26 mouse cellular contexts compared by ENCODE assay signal in the genomic region with DNA sequence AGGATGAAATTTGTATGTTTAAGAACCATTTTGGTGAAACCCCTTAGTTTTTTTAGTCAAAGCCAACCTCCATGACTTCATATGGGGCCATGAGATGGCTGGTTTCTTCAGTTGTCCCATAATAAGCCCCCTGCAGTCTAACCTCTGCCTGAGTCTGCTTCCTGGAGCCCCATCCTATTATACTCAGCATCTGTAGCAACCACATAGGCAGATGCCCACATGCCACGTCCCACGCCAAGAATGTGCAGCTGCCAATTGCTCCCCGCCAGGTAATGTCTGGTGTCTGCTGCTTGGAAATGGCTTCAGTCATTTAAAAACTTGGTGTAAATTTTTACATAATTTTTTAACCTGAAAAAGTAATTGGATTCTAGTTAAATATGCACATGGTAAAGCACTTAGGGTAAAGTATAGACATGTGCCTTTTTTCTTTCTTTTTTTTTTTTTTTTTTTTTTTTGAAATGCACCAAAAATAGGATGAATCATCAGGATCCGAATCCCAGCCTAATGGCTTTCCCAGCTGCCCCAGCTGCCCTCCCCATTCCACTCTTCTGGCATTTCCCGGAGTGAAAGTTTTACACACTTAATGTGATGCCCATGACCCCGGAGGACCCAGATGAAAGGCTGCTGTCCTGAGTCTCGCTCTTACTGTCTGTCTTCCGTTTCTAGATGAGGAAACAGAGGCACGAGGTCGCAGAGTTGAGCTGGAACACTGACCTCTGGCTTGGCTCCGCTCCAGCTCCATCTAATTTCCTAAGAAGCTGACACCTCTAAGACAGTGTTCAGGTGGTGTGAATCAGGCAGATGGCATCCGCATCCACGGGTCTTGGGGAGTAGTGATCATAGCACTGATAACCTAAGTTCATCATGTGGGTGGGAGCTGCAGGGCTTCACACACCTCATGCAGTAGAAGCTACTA.
DNase-seq lines count a peak whose midpoint lies in the region; ATAC-seq and TF ChIP-seq lines count a peak whose summit lies in the region.
"Had no signal": no experiment of that assay in that cellular context is flagged by ENCODE, and none has a peak within 500 bp of the region (broad histone marks: within the 10 kb centered on the region; RNA-seq: fewer than 3 reads in every experiment).

No protein-coding gene starts in this region.

- ATAC-seq in neural tube, embryonic 15.5 days (ENCODE audit: low FRiP score), result no peak
- no peak for ATAC-seq in neural tube, embryonic 11.5 days (ENCODE audit: insufficient read depth, low FRiP score, low TSS enrichment)
- ATAC-seq: intestine, postnatal 0 days; liver, embryonic 12.5 days had no signal

- H3K9me3 ChIP-seq in neural tube, embryonic 15.5 days (replicated peaks), result no peaks in the 10 kb centered on the region
- H3K9me3 ChIP-seq in neural tube, embryonic 11.5 days (ENCODE audit: control insufficient read depth, low read length), result no peaks in the 10 kb centered on the region
- H3K9me3 ChIP-seq: embryonic facial prominence, embryonic 13.5 days; forebrain, embryonic 12.5 days; heart, embryonic 13.5 days; limb, embryonic 12.5 days; liver, embryonic 12.5 days had no signal

- H3K4me2 ChIP-seq in neural tube, embryonic 15.5 days, result no peak overlapping the region
- H3K4me2 ChIP-seq in neural tube, embryonic 11.5 days (ENCODE audit: low read depth), result no peak overlapping the region
- H3K4me2 ChIP-seq: embryonic facial prominence, embryonic 13.5 days; forebrain, embryonic 12.5 days; heart, embryonic 13.5 days; limb, embryonic 12.5 days; liver, embryonic 12.5 days; midbrain, embryonic 11.5 days had no signal

- DNase-seq in embryo, embryonic 10 days (ENCODE audit: low spot score), result peak; percentile 47
- no peak for DNase-seq in embryo, embryonic 9.5 days (ENCODE audit: extremely low spot score)
- peak; percentile 15 for DNase-seq in kidney, adult 2 months
- no peak for DNase-seq in kidney, adult 9 months
- DNase-seq in neural tube, embryonic 10.5 days (ENCODE audit: extremely low spot score, low spot score), result peak; percentile 40
- DNase-seq in neural tube, embryonic 11.5 days (ENCODE audit: low spot score), result peak; percentile 13
- DNase-seq in thymus, postnatal 0 days (ENCODE audit: low spot score), result no peak
- DNase-seq: adrenal gland, postnatal 25 days; cerebellum, adult 8-10 months; cerebellum, postnatal 36 days; heart, adult 18-20 months; heart, postnatal 14 days; lung, adult 18-20 months; lung, postnatal 10 days; right cerebral cortex, postnatal 14 days; spleen, adult 18-20 months; thymus, postnatal 36 days had no signal

- TF ChIP-seq POLR2A in kidney, adult 2 months (IDR thresholded peaks at IDR 0.05; ENCODE audit: low read depth, low read length), result no peak

- H3K36me3 ChIP-seq in kidney, adult 2 months (ENCODE audit: control insufficient read depth, insufficient read depth, low read length), result no peaks in the 10 kb centered on the region
- H3K36me3 ChIP-seq in neural tube, embryonic 15.5 days, result no peaks in the 10 kb centered on the region
- H3K36me3 ChIP-seq in neural tube, embryonic 11.5 days (ENCODE audit: control insufficient read depth, insufficient read depth, low read length), result no peaks in the 10 kb centered on the region
- H3K36me3 ChIP-seq: embryonic facial prominence, embryonic 13.5 days; forebrain, embryonic 12.5 days; limb, embryonic 12.5 days; liver, embryonic 12.5 days had no signal

- H3K4me1 ChIP-seq in kidney, adult 2 months (ENCODE audit: control insufficient read depth, insufficient read depth, low read length), result no peaks in the 10 kb centered on the region
- no peaks in the 10 kb centered on the region for H3K4me1 ChIP-seq in neural tube, embryonic 15.5 days
- no peaks in the 10 kb centered on the region for H3K4me1 ChIP-seq in neural tube, embryonic 11.5 days (ENCODE audit: control insufficient read depth, insufficient read depth, low read length)
- H3K4me1 ChIP-seq: embryonic facial prominence, embryonic 13.5 days; forebrain, embryonic 12.5 days; heart, embryonic 13.5 days; liver, embryonic 12.5 days had no signal

- H3K27me3 ChIP-seq in kidney, adult 2 months (replicated peaks; ENCODE audit: control insufficient read depth, insufficient read depth, low read length), result no peaks in the 10 kb centered on the region
- H3K27me3 ChIP-seq in neural tube, embryonic 15.5 days (replicated peaks), result no peaks in the 10 kb centered on the region
- H3K27me3 ChIP-seq in neural tube, embryonic 11.5 days (ENCODE audit: control insufficient read depth, insufficient read depth, low read length), result no peaks in the 10 kb centered on the region
- H3K27me3 ChIP-seq: embryonic facial prominence, embryonic 13.5 days; forebrain, embryonic 12.5 days; heart, embryonic 13.5 days; limb, embryonic 12.5 days; liver, embryonic 12.5 days had no signal

- WGBS in kidney, adult 2 months, result 54% methylated on average over 13 of the region's 13 CpGs
- 79% methylated on average over 13 of the region's 13 CpGs for whole genome bisulfite sequencing in neural tube, embryonic 15.5 days
- WGBS in neural tube, embryonic 11.5 days, result 55% methylated on average over 13 of the region's 13 CpGs

- no peak overlapping the region for H3K4me3 ChIP-seq in kidney, adult 2 months (ENCODE audit: insufficient read depth, low read depth, low read length)
- no peak overlapping the region for H3K4me3 ChIP-seq in neural tube, embryonic 15.5 days (replicated peaks)
- H3K4me3 ChIP-seq in neural tube, embryonic 11.5 days (ENCODE audit: low read depth, low read length), result no peak overlapping the region
- H3K4me3 ChIP-seq: embryonic facial prominence, embryonic 13.5 days; erythroblast, embryonic 14.5 days; forebrain, embryonic 12.5 days; heart, embryonic 13.5 days; limb, embryonic 12.5 days; liver, embryonic 12.5 days had no signal

- no peak overlapping the region for H3K27ac ChIP-seq in kidney, adult 2 months (ENCODE audit: insufficient read depth, low read depth, low read length)
- H3K27ac ChIP-seq in neural tube, embryonic 15.5 days (replicated peaks), result no peak overlapping the region
- no peak overlapping the region for H3K27ac ChIP-seq in neural tube, embryonic 11.5 days (ENCODE audit: low read depth, low read length)
- H3K27ac ChIP-seq: embryonic facial prominence, embryonic 13.5 days; forebrain, embryonic 12.5 days; heart, embryonic 13.5 days; limb, embryonic 12.5 days; liver, embryonic 12.5 days had no signal

- TF ChIP-seq CTCF in kidney, adult 2 months (conservative IDR thresholded peaks at IDR 0.05; ENCODE audit: insufficient read depth, insufficient read length, low read depth, low read length), result no peak

- H3K9ac ChIP-seq in neural tube, embryonic 15.5 days (replicated peaks), result no peak overlapping the region
- H3K9ac ChIP-seq in neural tube, embryonic 11.5 days (ENCODE audit: low read length), result no peak overlapping the region
- H3K9ac ChIP-seq: embryonic facial prominence, embryonic 13.5 days; forebrain, embryonic 12.5 days; heart, embryonic 13.5 days; limb, embryonic 12.5 days; liver, embryonic 12.5 days had no signal

Comparison
In these comparisons a context has a peak if more than half of its experiments do, and no peak if none do; other contexts are left out.
1. DNase-seq: peak in embryo, embryonic 10 days (single experiment), kidney, adult 2 months (single experiment), neural tube, embryonic 10.5 days (single experiment) and neural tube, embryonic 11.5 days (single experiment); none in embryo, embryonic 9.5 days (single experiment), kidney, adult 9 months (single experiment) and thymus, postnatal 0 days (single experiment).